Mouse (Mus musculus): Measurements from ENCODE around the gene Cstad. TPM values are rescaled to one million over a fixed set of nuclear protein-coding genes. Genes with fewer than 3 reads are reported as not detected.

The Cstad gene
- 0.85 TPM for polyA plus RNA-seq (2014; fragmentation: Illumina TruSeq; extraction: RNeasy Lipid Tissue Mini Kit (QIAGEN cat#74804); ENCODE audit: insufficient read depth, low read depth, low replicate concordance)

GRCm38 (mm10) chr2:30594641-30595379 is at the start of gene Cstad:
Cstad (plus strand) TSS chr2:30595040.

Other genes starting within 250 kb of the Cstad start
- gene Sh3glb2, start 235.7 kb upstream of the Cstad start, polyA plus RNA-seq (2014; fragmentation: Illumina TruSeq; extraction: RNeasy Lipid Tissue Mini Kit (QIAGEN cat#74804); ENCODE audit: insufficient read depth, low read depth, low replicate concordance), result 41.3 TPM
- 11.2 TPM for gene Miga2, start 230.8 kb upstream of the Cstad start, polyA plus RNA-seq (2014; fragmentation: Illumina TruSeq; extraction: RNeasy Lipid Tissue Mini Kit (QIAGEN cat#74804); ENCODE audit: insufficient read depth, low read depth, low replicate concordance)
- 10.8 TPM for gene Dolpp1, start 202.8 kb upstream of the Cstad start, polyA plus RNA-seq (2014; fragmentation: Illumina TruSeq; extraction: RNeasy Lipid Tissue Mini Kit (QIAGEN cat#74804); ENCODE audit: insufficient read depth, low read depth, low replicate concordance)
- gene Crat, start 179.2 kb upstream of the Cstad start, polyA plus RNA-seq (2014; fragmentation: Illumina TruSeq; extraction: RNeasy Lipid Tissue Mini Kit (QIAGEN cat#74804); ENCODE audit: insufficient read depth, low read depth, low replicate concordance), result 23.8 TPM
- gene Ptpa, start 179.0 kb upstream of the Cstad start, polyA plus RNA-seq (2014; fragmentation: Illumina TruSeq; extraction: RNeasy Lipid Tissue Mini Kit (QIAGEN cat#74804); ENCODE audit: insufficient read depth, low read depth, low replicate concordance), result 94.8 TPM
- 3.5 TPM for gene Ier5l, start 120.8 kb upstream of the Cstad start, polyA plus RNA-seq (2014; fragmentation: Illumina TruSeq; extraction: RNeasy Lipid Tissue Mini Kit (QIAGEN cat#74804); ENCODE audit: insufficient read depth, low read depth, low replicate concordance)
- gene 1700001O22Rik, start 208.6 kb downstream of the Cstad start, polyA plus RNA-seq (2014; fragmentation: Illumina TruSeq; extraction: RNeasy Lipid Tissue Mini Kit (QIAGEN cat#74804); ENCODE audit: insufficient read depth, low read depth, low replicate concordance), result 0.46 TPM
- 19.5 TPM for gene Ntmt1, start 212.8 kb downstream of the Cstad start, polyA plus RNA-seq (2014; fragmentation: Illumina TruSeq; extraction: RNeasy Lipid Tissue Mini Kit (QIAGEN cat#74804); ENCODE audit: insufficient read depth, low read depth, low replicate concordance)
- 13.0 TPM for gene Asb6, start 235.3 kb downstream of the Cstad start, polyA plus RNA-seq (2014; fragmentation: Illumina TruSeq; extraction: RNeasy Lipid Tissue Mini Kit (QIAGEN cat#74804); ENCODE audit: insufficient read depth, low read depth, low replicate concordance)
- gene Prrx2, start 239.9 kb downstream of the Cstad start, polyA plus RNA-seq (2014; fragmentation: Illumina TruSeq; extraction: RNeasy Lipid Tissue Mini Kit (QIAGEN cat#74804); ENCODE audit: insufficient read depth, low read depth, low replicate concordance), result 3.1 TPM

All from lung, adult 10 weeks (tissue).